Mouse (Mus musculus) liver, embryonic 14.5 days (tissue): ENCODE results near the gene Hid1.
A peak's percentile ranks its signal among the peaks of the same experiment; 100 is the strongest.

Experiments
- CTCF ChIP-seq: IDR thresholded peaks from 2 replicates; pipeline ENCODE4 v1.5.1; 2016; ENCODE audit warnings: antibody characterized with exemption, low read depth, control low read depth
- EP300 ChIP-seq: IDR thresholded peaks from 2 replicates; pipeline ENCODE4 v1.6.1; 2016; ENCODE audit warnings: antibody characterized with exemption, low read depth

GRCm38 (mm10) chr11:115300745-115301144 is 66.8 kb downstream of the Hid1 start:
- TF ChIP-seq CTCF: 0 out of 2 replicates have a peak, but pooled peaks have one; percentile 27
- TF ChIP-seq EP300: no peak
